Mouse (Mus musculus) liver, embryonic 11.5 days (tissue): ENCODE measurements around the gene Olfr872. TPM values are rescaled to one million over a fixed set of nuclear protein-coding genes. Genes with fewer than 3 reads are reported as not detected.

Source experiments
- ATAC-seq: fragments of 200-750 bp; cut with Nextera tagmentation; replicated peaks from 2 replicates; pipeline ENCODE4 v1.8.0; 2017; ENCODE audit warnings: moderate number of reproducible peaks, mild to moderate bottlenecking, moderate TSS enrichment, moderate library complexity; ENCODE audit not compliant: low FRiP score
- DNase-seq: peaks from one replicate; pipeline ENCODE4 v3.0.0-alpha.2; 2017; ENCODE audit warnings: low spot score
- H3K27ac ChIP-seq: fragments of 300-500 bp; sonication (generic); 2 replicates; pipeline ENCODE4 v1.5.1; 2014; ENCODE audit warnings: mild to moderate bottlenecking, low read depth, low read length, control low read depth
- H3K27me3 ChIP-seq: fragments of 300-500 bp; sonication (generic); replicated peaks from 2 replicates; pipeline ENCODE4 v1.6.1; 2014; ENCODE audit warnings: low read length, mixed read lengths; ENCODE audit not compliant: control insufficient read depth, insufficient read depth
- H3K36me3 ChIP-seq: fragments of 300-500 bp; sonication (generic); 2 replicates; pipeline ENCODE4 v1.6.1; 2014; ENCODE audit warnings: mild to moderate bottlenecking, low read length, moderate library complexity, mixed read lengths; ENCODE audit not compliant: control insufficient read depth, insufficient read depth
- H3K4me1 ChIP-seq: fragments of 300-500 bp; sonication (generic); replicated peaks from 2 replicates; pipeline ENCODE4 v1.6.1; 2014; ENCODE audit warnings: low read length, mixed read lengths; ENCODE audit not compliant: control insufficient read depth, insufficient read depth
- H3K4me2 ChIP-seq: fragments of 300-500 bp; sonication (generic); 2 replicates; pipeline ENCODE4 v1.6.1; 2014; ENCODE audit warnings: mild to moderate bottlenecking, control low read depth, moderate library complexity
- H3K4me3 ChIP-seq: fragments of 300-500 bp; sonication (generic); 2 replicates; pipeline ENCODE4 v1.5.1; 2014; ENCODE audit warnings: low read depth, low read length, control low read depth
- H3K9ac ChIP-seq: fragments of 300-500 bp; sonication (generic); 2 replicates; pipeline ENCODE4 v1.6.1; 2014; ENCODE audit warnings: low read depth, low read length, control low read depth
- H3K9me3 ChIP-seq: fragments of 300-500 bp; sonication (generic); 2 replicates; pipeline ENCODE4 v1.6.1; 2016; ENCODE audit warnings: low read length, inconsistent platforms, mixed read lengths; ENCODE audit not compliant: control insufficient read depth
- WGBS: fragments of 180-500 bp; shearing (Covaris S2); extraction: QIAGEN DNeasy Blood & Tissue Kit; methylation state at CpG from one replicate; pipeline ENCODE4 v1.1.7; 2014; 5-methylcytosine and 5-hydroxymethylcytosine counted together
- polyA plus RNA-seq: library from polyadenylated mRNA; unstranded; fragments of >200 nt; fragmentation: Nextera tagmentation; extraction: Ambion mirVana; gene quantifications from 2 replicates; pipeline ENCODE4 v1.2.1, GENCODE M21; 2014

Olfr872 gene
- polyA plus RNA-seq, 1 experiment from 2014 or later = not detected

GRCm38 (mm10) chr9:20298232-20298631 lies 61.3 kb downstream of the Olfr872 start, which contains the start of gene Olfr873:
Gene Olfr873 (plus strand): TSS chr9:20298532.
- Histone ChIP-seq H3K27ac (no peak within 1 kb of the TSS), H3K9ac (no peak within 1 kb of the TSS), H3K9me3 (no peaks in the 10 kb centered on the region), H3K4me1 (no peaks in the 10 kb centered on the region), H3K4me2 (no peak within 1 kb of the TSS), H3K4me3 (no peak within 1 kb of the TSS), H3K36me3 (no peaks in the 10 kb centered on the region), H3K27me3 (no peaks in the 10 kb centered on the region)
- ATAC-seq = no peak
- DNase-seq = no peak
- 70% methylated on average over 1 of the region's 1 CpGs for WGBS

Other genes with a start within 250 kb of the Olfr872 start
- not detected in 2 replicates for gene Olfr866, start 209.1 kb upstream of the Olfr872 start, polyA plus RNA-seq
- gene Olfr867, start 179.6 kb upstream of the Olfr872 start, polyA plus RNA-seq = not detected in 2 replicates
- gene Olfr868, start 138.5 kb upstream of the Olfr872 start, polyA plus RNA-seq = not detected in 2 replicates
- gene Olfr869, start 108.1 kb upstream of the Olfr872 start, polyA plus RNA-seq = not detected in 2 replicates
- not detected in 2 replicates for gene Olfr870, start 63.1 kb upstream of the Olfr872 start, polyA plus RNA-seq
- gene Olfr871, start 24.9 kb upstream of the Olfr872 start, polyA plus RNA-seq = not detected in 2 replicates
- gene Olfr39, start 45.2 kb downstream of the Olfr872 start, polyA plus RNA-seq = not detected in 2 replicates
- not detected in 2 replicates for gene Olfr873, start 61.4 kb downstream of the Olfr872 start, polyA plus RNA-seq
- not detected in 2 replicates for gene Olfr18, start 99.0 kb downstream of the Olfr872 start, polyA plus RNA-seq
- 22.9 and 24.4 TPM in 2 replicates for gene Zfp560, start 148.1 kb downstream of the Olfr872 start, polyA plus RNA-seq
- gene Zfp26, start 223.0 kb downstream of the Olfr872 start, polyA plus RNA-seq = 15.1 and 16.4 TPM in 2 replicates